Mouse (Mus musculus) forebrain, embryonic 16.5 days (tissue): ENCODE results near the gene Kcne1. TPM values are rescaled to one million over a fixed set of nuclear protein-coding genes. Genes with fewer than 3 reads are reported as not detected.

Source experiments
- ATAC-seq: fragments of 200-750 bp; cut with Nextera tagmentation; 2 replicates; pipeline ENCODE4 v1.8.0; 2017; ENCODE audit warnings: mild to moderate bottlenecking, moderate library complexity
- H3K27ac ChIP-seq: fragments of 300-500 bp; sonication (generic); 2 replicates; pipeline ENCODE4 v1.5.1; 2014; ENCODE audit warnings: low read length, control low read depth
- H3K27me3 ChIP-seq: fragments of 300-500 bp; sonication (generic); replicated peaks from 2 replicates; pipeline ENCODE4 v1.6.1; 2014; ENCODE audit warnings: low read length; ENCODE audit not compliant: control insufficient read depth, insufficient read depth
- H3K36me3 ChIP-seq: fragments of 300-500 bp; sonication (generic); 2 replicates; pipeline ENCODE4 v1.6.1; 2014; ENCODE audit not compliant: control insufficient read depth, insufficient read depth
- H3K4me1 ChIP-seq: fragments of 300-500 bp; sonication (generic); replicated peaks from 2 replicates; pipeline ENCODE4 v1.6.1; 2014; ENCODE audit warnings: low read length; ENCODE audit not compliant: control insufficient read depth, insufficient read depth
- H3K4me2 ChIP-seq: fragments of 300-500 bp; sonication (generic); 2 replicates; pipeline ENCODE4 v1.6.1; 2014; ENCODE audit warnings: mild to moderate bottlenecking, low read length, control low read depth
- H3K4me3 ChIP-seq: fragments of 300-500 bp; sonication (generic); replicated peaks from 2 replicates; pipeline ENCODE4 v1.5.1; 2014; ENCODE audit warnings: mild to moderate bottlenecking, low read length, control low read depth
- H3K9ac ChIP-seq: fragments of 300-500 bp; sonication (generic); replicated peaks from 2 replicates; pipeline ENCODE4 v1.6.1; 2014; ENCODE audit warnings: low read depth, low read length, control low read depth
- H3K9me3 ChIP-seq: fragments of 300-500 bp; sonication (generic); 2 replicates; pipeline ENCODE4 v1.6.1; 2016; ENCODE audit warnings: low read length; ENCODE audit not compliant: control insufficient read depth
- WGBS: fragments of 180-500 bp; shearing (Covaris S2); extraction: QIAGEN DNeasy Blood & Tissue Kit; methylation state at CpG from one replicate; pipeline ENCODE4 v1.1.7; 2014; 5-methylcytosine and 5-hydroxymethylcytosine counted together
- polyA plus RNA-seq: library from polyadenylated mRNA; unstranded; fragments of >200 nt; fragmentation: Nextera tagmentation; extraction: Ambion mirVana; gene quantifications from 2 replicates; pipeline ENCODE4 v1.2.1, GENCODE M21; 2015

Kcne1 gene
- polyA plus RNA-seq, 1 experiment from 2014 or later, result 0.10 TPM

DNA sequence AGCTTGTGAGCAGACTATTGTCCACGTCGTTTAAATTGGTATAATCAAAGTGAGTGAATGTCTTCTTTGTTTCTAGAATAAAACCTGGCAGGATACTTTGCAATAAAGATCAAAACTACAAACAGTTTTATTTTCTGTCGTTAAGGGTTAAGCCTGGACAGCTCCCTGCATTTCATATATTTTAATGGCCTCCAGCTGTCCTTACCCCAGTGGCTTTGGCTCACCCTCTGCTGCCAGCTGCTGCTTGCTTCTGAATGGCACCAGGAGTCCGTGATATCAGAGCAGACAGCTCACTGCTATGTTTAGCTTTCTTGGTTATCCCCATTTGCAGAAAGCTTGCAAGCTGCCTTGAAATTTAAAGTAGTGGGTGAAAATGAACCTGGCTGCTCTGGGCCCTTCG is 57.3 kb downstream of the Kcne1 start:
- no peaks in the 10 kb centered on the region; the same call in 1 of the 2 replicates for H3K27me3 ChIP-seq
- no peak for ATAC-seq
- WGBS, result 20% methylated on average over 5 of the region's 5 CpGs
- H3K9ac ChIP-seq, result peak overlapping the region; percentile 75
- peak overlapping the region; percentile 56 for H3K27ac ChIP-seq
- peaks cover 20% of the 10 kb centered on the region for H3K4me1 ChIP-seq
- peak overlapping the region; percentile 63 for H3K4me2 ChIP-seq
- peak overlapping the region; percentile 67 for H3K4me3 ChIP-seq
- H3K9me3 ChIP-seq, result no peaks in the 10 kb centered on the region
- peaks cover under 1% of the 10 kb centered on the region; the same call in 1 of the 2 replicates for H3K36me3 ChIP-seq

DNA sequence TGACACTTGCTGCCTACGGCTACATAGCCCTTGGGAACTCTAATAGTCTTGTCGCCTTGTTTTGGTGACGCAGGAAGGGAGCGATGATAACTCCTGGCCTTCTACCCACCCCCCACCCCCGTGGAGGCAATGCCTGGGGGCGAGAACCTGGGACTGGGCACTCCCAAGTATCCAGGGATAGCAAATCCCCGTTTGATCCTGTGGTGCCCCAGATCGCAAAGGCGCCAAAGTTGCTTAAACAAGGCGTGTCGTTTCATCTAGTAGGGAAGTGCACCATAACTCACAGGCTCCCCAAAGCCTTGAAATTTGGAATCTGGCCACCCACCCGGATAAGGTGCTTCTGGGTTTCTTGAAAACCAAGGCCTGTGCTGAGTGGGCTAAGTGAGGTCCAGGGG is 57.9 kb downstream of the Kcne1 start:
- Histone ChIP-seq H3K36me3 (no peaks in the 10 kb centered on the region), H3K9me3 (no peaks in the 10 kb centered on the region), H3K27ac (peak overlapping the region; percentile 46), H3K27me3 (no peaks in the 10 kb centered on the region; the same call in 1 of the 2 replicates), H3K4me3 (peak overlapping the region; percentile 67), H3K9ac (peak overlapping the region; percentile 75), H3K4me1 (peaks cover 20% of the 10 kb centered on the region), H3K4me2 (peak overlapping the region; percentile 63)
- ATAC-seq, result peak; percentile 70
- WGBS, result under 1% methylated on average over 12 of the region's 12 CpGs

DNA sequence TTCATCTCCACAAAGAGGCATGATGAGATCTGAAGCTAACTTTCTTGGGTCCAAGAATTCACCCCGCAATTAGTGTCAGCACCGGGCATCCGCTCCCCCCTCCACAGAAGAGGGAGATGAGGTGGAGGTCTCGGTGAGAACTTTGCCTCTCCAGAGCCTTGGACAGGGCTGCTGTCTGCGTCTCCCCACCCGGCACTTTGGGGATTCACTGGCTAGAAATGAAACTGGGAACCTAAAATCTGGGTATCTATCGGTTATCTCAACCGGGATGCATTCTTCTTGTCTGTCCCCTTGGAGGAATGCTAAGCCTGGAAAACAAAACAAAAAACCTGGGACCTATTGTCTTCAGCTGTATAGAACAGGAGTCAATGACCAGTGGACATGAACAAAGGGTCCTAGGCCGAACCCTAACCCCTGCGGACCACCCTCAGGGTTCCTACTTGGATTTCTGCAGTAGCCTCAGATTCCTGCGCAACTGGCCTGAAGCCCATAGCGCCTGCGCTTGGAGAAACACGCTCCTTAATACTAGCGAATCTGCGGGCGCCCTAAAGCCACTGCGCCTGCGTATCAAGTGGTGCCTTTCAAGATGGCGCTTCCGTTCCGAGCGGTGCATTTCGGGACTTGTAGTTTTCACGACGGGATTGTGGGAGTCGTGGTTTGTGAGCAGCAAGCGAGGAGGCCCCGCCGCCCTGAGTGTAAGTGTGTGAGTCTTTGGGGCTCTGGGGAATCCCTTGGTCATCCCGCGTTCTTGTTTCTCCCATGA is 58.4 kb downstream of the Kcne1 start, which contains the start of gene Smim11:
TSS of gene Smim11 (plus strand) at position 638 of the 763 bp plus-strand sequence.
- no peaks in the 10 kb centered on the region; the same call in 1 of the 2 replicates for H3K27me3 ChIP-seq
- H3K4me3 ChIP-seq, result peak within 1 kb of the TSS; percentile 67
- no peaks in the 10 kb centered on the region for H3K36me3 ChIP-seq
- peak; percentile 96 for ATAC-seq
- peak within 1 kb of the TSS; percentile 77 for H3K27ac ChIP-seq
- H3K9ac ChIP-seq, result peak within 1 kb of the TSS; percentile 75
- H3K4me2 ChIP-seq, result peak within 1 kb of the TSS; percentile 73
- 8% methylated on average over 32 of the region's 32 CpGs for WGBS
- no peaks in the 10 kb centered on the region for H3K9me3 ChIP-seq
- peaks cover 20% of the 10 kb centered on the region for H3K4me1 ChIP-seq

Other genes starting within 250 kb of the Kcne1 start
- gene Kcne2, start 67.1 kb downstream of the Kcne1 start, polyA plus RNA-seq, result 9.1 and 12.3 TPM in 2 replicates
- 83.0 and 89.0 TPM in 2 replicates for gene Smim11, start 58.2 kb downstream of the Kcne1 start, polyA plus RNA-seq
- 0.09 and 0.15 TPM in 2 replicates for gene Fam243, start 38.0 kb downstream of the Kcne1 start, polyA plus RNA-seq
- 48.1 and 50.7 TPM in 2 replicates for gene Rcan1, start 111.4 kb upstream of the Kcne1 start, polyA plus RNA-seq
- gene Clic6, start 126.3 kb upstream of the Kcne1 start, polyA plus RNA-seq, result 3.3 and 3.4 TPM in 2 replicates